25 mouse cellular contexts compared by ENCODE assay signal in genomic region chr6:83043993-83044392, GRCm38 (mm10). TPM values are rescaled to one million over a fixed set of nuclear protein-coding genes. Genes with fewer than 3 reads are reported as not detected.
DNase-seq lines count a peak whose midpoint lies in the region; ATAC-seq and TF ChIP-seq lines count a peak whose summit lies in the region.
"Had no signal": no experiment of that assay in that cellular context is flagged by ENCODE, and none has a peak within 500 bp of the region (broad histone marks: within the 10 kb centered on the region; RNA-seq: fewer than 3 reads in every experiment).

No protein-coding gene starts in this region.

- no peaks in the 10 kb centered on the region for H3K36me3 ChIP-seq in heart, embryonic 10.5 days
- H3K36me3 ChIP-seq in heart, embryonic 11.5 days (ENCODE audit: control insufficient read depth, insufficient read depth, low read length): no peaks in the 10 kb centered on the region
- H3K36me3 ChIP-seq in hindbrain, embryonic 10.5 days: no peaks in the 10 kb centered on the region
- no peaks in the 10 kb centered on the region for H3K36me3 ChIP-seq in hindbrain, postnatal 0 days (ENCODE audit: insufficient read depth, low read length)
- no peaks in the 10 kb centered on the region for H3K36me3 ChIP-seq in macrophage (ENCODE audit: inconsistent target)
- H3K36me3 ChIP-seq: embryonic facial prominence, embryonic 10.5 days; embryonic facial prominence, embryonic 15.5 days; forebrain, embryonic 12.5 days; midbrain, embryonic 10.5 days; neural tube, embryonic 12.5 days had no signal

- peak overlapping the region; percentile 37 for H3K27ac ChIP-seq in heart, embryonic 10.5 days
- H3K27ac ChIP-seq in heart, embryonic 11.5 days (ENCODE audit: low read depth, low read length): no peak overlapping the region
- 0 out of 2 replicates have a peak overlapping the region, but pooled peaks have one; percentile 40 for H3K27ac ChIP-seq in hindbrain, embryonic 10.5 days
- H3K27ac ChIP-seq in hindbrain, postnatal 0 days: no peak overlapping the region
- H3K27ac ChIP-seq in bone marrow macrophage, adult 2 months (ENCODE audit: insufficient read depth, low read depth, low read length): peak overlapping the region; percentile 98
- H3K27ac ChIP-seq in macrophage: peak overlapping the region; percentile 96
- H3K27ac ChIP-seq: embryonic facial prominence, embryonic 10.5 days; embryonic facial prominence, embryonic 15.5 days; forebrain, embryonic 12.5 days; hindbrain, embryonic 14.5 days; limb, embryonic 12.5 days; midbrain, embryonic 10.5 days; neural tube, embryonic 12.5 days had no signal

- TF ChIP-seq POLR2A in bone marrow macrophage, adult 2 months (IDR thresholded peaks at IDR 0.05; ENCODE audit: borderline replicate concordance, low read depth, low read length): no peak

- H3K27me3 ChIP-seq in heart, embryonic 10.5 days (ENCODE audit: insufficient read depth, poor library complexity, severe bottlenecking): peaks cover 30% of the 10 kb centered on the region
- H3K27me3 ChIP-seq in heart, embryonic 11.5 days (ENCODE audit: control insufficient read depth, insufficient read depth, low read length): peaks cover 15% of the 10 kb centered on the region
- no peaks in the 10 kb centered on the region for H3K27me3 ChIP-seq in hindbrain, embryonic 10.5 days (ENCODE audit: insufficient read depth, poor library complexity, severe bottlenecking)
- H3K27me3 ChIP-seq in hindbrain, postnatal 0 days (ENCODE audit: insufficient read depth, low read length): no peaks in the 10 kb centered on the region
- H3K27me3 ChIP-seq: embryonic facial prominence, embryonic 15.5 days; forebrain, embryonic 12.5 days; limb, embryonic 12.5 days; neural tube, embryonic 12.5 days had no signal

- no peak for TF ChIP-seq CTCF in hindbrain, postnatal 0 days (IDR thresholded peaks at IDR 0.05; ENCODE audit: low read depth)
- no peak for TF ChIP-seq CTCF in bone marrow macrophage, adult 2 months (IDR thresholded peaks at IDR 0.05; ENCODE audit: low read depth, low read length)

- peaks cover 22% of the 10 kb centered on the region for H3K4me1 ChIP-seq in heart, embryonic 10.5 days
- peaks cover 11% of the 10 kb centered on the region for H3K4me1 ChIP-seq in heart, embryonic 11.5 days (ENCODE audit: control insufficient read depth, insufficient read depth, low read length)
- H3K4me1 ChIP-seq in hindbrain, embryonic 10.5 days (replicated peaks): peaks cover 18% of the 10 kb centered on the region
- H3K4me1 ChIP-seq in hindbrain, postnatal 0 days (ENCODE audit: insufficient read depth, low read length): no peaks in the 10 kb centered on the region
- H3K4me1 ChIP-seq in bone marrow macrophage, adult 2 months (ENCODE audit: control insufficient read depth, insufficient read depth, low read length): peaks cover 62% of the 10 kb centered on the region
- H3K4me1 ChIP-seq: embryonic facial prominence, embryonic 15.5 days; forebrain, embryonic 12.5 days; limb, embryonic 12.5 days; neural tube, embryonic 12.5 days had no signal

- 77% methylated on average over 5 of the region's 5 CpGs for WGBS in heart, embryonic 10.5 days
- 76% methylated on average over 5 of the region's 5 CpGs for WGBS in heart, embryonic 11.5 days (ENCODE audit: insufficient replicate concordance)
- WGBS in hindbrain, embryonic 10.5 days: 90% methylated on average over 5 of the region's 5 CpGs
- 86% methylated on average over 5 of the region's 5 CpGs for WGBS in hindbrain, postnatal 0 days
- WGBS in macrophage (ENCODE audit: missing documents): 92% methylated on average over 5 of the region's 5 CpGs

- no peaks in the 10 kb centered on the region for H3K9me3 ChIP-seq in heart, embryonic 10.5 days
- H3K9me3 ChIP-seq in heart, embryonic 11.5 days (replicated peaks; ENCODE audit: control insufficient read depth, low read length): no peaks in the 10 kb centered on the region
- no peaks in the 10 kb centered on the region for H3K9me3 ChIP-seq in hindbrain, embryonic 10.5 days
- no peaks in the 10 kb centered on the region for H3K9me3 ChIP-seq in hindbrain, postnatal 0 days (ENCODE audit: low read length)
- H3K9me3 ChIP-seq: embryonic facial prominence, embryonic 10.5 days; embryonic facial prominence, embryonic 15.5 days; forebrain, embryonic 12.5 days; limb, embryonic 12.5 days; midbrain, embryonic 10.5 days; neural tube, embryonic 12.5 days had no signal

- no peak overlapping the region for H3K4me3 ChIP-seq in heart, embryonic 10.5 days
- H3K4me3 ChIP-seq in heart, embryonic 11.5 days (ENCODE audit: low read depth, low read length): no peak overlapping the region
- no peak overlapping the region for H3K4me3 ChIP-seq in hindbrain, embryonic 10.5 days
- no peak overlapping the region for H3K4me3 ChIP-seq in hindbrain, postnatal 0 days (ENCODE audit: low read length)
- H3K4me3 ChIP-seq in bone marrow macrophage, adult 2 months (ENCODE audit: insufficient read depth, low read length): no peak overlapping the region
- H3K4me3 ChIP-seq in macrophage (ENCODE audit: inconsistent target): no peak overlapping the region
- H3K4me3 ChIP-seq: embryonic facial prominence, embryonic 10.5 days; embryonic facial prominence, embryonic 15.5 days; forebrain, embryonic 12.5 days; limb, embryonic 12.5 days; midbrain, embryonic 10.5 days; myocyte; neural tube, embryonic 12.5 days had no signal

- ATAC-seq in heart, embryonic 11.5 days (replicated peaks; ENCODE audit: insufficient number of reproducible peaks, low FRiP score, low TSS enrichment): no peak
- ATAC-seq in hindbrain, postnatal 0 days: no peak
- ATAC-seq: forebrain, postnatal 0 days; inflammation-experienced regulatory T-cells, adult 6 months had no signal

- no peak overlapping the region for H3K4me2 ChIP-seq in heart, embryonic 11.5 days
- no peak overlapping the region for H3K4me2 ChIP-seq in hindbrain, postnatal 0 days (ENCODE audit: low read depth, low read length)
- H3K4me2 ChIP-seq: embryonic facial prominence, embryonic 15.5 days; forebrain, embryonic 12.5 days; hindbrain, embryonic 14.5 days; limb, embryonic 12.5 days; liver, embryonic 11.5 days; neural tube, embryonic 12.5 days had no signal

- no peak overlapping the region for H3K9ac ChIP-seq in heart, embryonic 11.5 days (ENCODE audit: low read depth, low read length)
- no peak overlapping the region for H3K9ac ChIP-seq in hindbrain, postnatal 0 days (replicated peaks; ENCODE audit: low read length)
- H3K9ac ChIP-seq: embryonic facial prominence, embryonic 15.5 days; forebrain, embryonic 12.5 days; forebrain, postnatal 0 days; hindbrain, embryonic 14.5 days; limb, embryonic 12.5 days; neural tube, embryonic 12.5 days had no signal

- DNase-seq in heart, embryonic 10.5 days (ENCODE audit: low spot score): no peak
- no peak for DNase-seq in hindbrain, embryonic 10.5 days (ENCODE audit: low spot score)
- no peak for DNase-seq in hindbrain, postnatal 0 days (ENCODE audit: low spot score)
- no peak for DNase-seq in cerebellum, adult 18-20 months
- DNase-seq: adrenal gland, postnatal 14 days; cerebellum, adult 2 months; cerebellum, postnatal 14 days; forebrain, postnatal 0 days; gastrocnemius, postnatal 14 days; kidney, adult 11 months; lung, postnatal 14 days; right cerebral cortex, postnatal 4 days had no signal

- H3K79me2 ChIP-seq in macrophage (ENCODE audit: inconsistent target): peaks cover 16% of the 10 kb centered on the region; the same call in 1 of the 2 replicates

RNA-seq across cellular contexts. Expression of gene Loxl3, which starts 10.0 kb away (rescaled TPM):
- polyA plus RNA-seq in heart, embryonic 10.5 days (2016; fragmentation: Nextera tagmentation; extraction: Ambion mirVana): 7.6 and 9.8 TPM in 2 replicates
- polyA plus RNA-seq in heart, embryonic 11.5 days (2014; fragmentation: Nextera tagmentation; extraction: Ambion mirVana): 4.5 and 5.7 TPM in 2 replicates
- 10.5 and 10.7 TPM in 2 replicates for polyA plus RNA-seq in hindbrain, embryonic 10.5 days (2016; fragmentation: Nextera tagmentation; extraction: Ambion mirVana)
- total RNA-seq in hindbrain, postnatal 0 days (2014; rRNA removed): 4.6 and 6.1 TPM in 2 replicates
- 5.4 and 5.6 TPM in 2 replicates for polyA plus RNA-seq in hindbrain, postnatal 0 days (2015; fragmentation: Nextera tagmentation; extraction: Ambion mirVana)
- 18.8 and 21.2 TPM in 2 replicates for polyA plus RNA-seq in bone marrow macrophage, adult 2 months (2012; ENCODE audit: insufficient read depth, insufficient read length, missing spikeins)
- total RNA-seq in macrophage (2018; cell fraction: chromatin; rRNA removed): 100 to 1,000 TPM in 5 of 26 experiments, 10 to 100 TPM in 18, 1 to 10 TPM in 3; 5.5 to 136 (median 38.4) TPM
- 10 to 100 TPM in 9 of 26 experiments, 1 to 10 TPM in 17; 1.6 to 18.5 (median 5.9) TPM for total RNA-seq in macrophage (2018; cell fraction: cytosol; rRNA removed)
- 10 to 100 TPM in 22 of 26 experiments, 1 to 10 TPM in 4; 4.2 to 87.4 (median 28.4) TPM for total RNA-seq in macrophage (2018; cell fraction: nucleus; rRNA removed)
- polyA plus RNA-seq in macrophage (2018): 6.0 to 8.2 TPM (median 7.6 TPM) in 3 replicates
- polyA plus RNA-seq: inflammation-experienced regulatory T-cells, adult 6 months had no signal

RNA-seq across cellular contexts. Expression of gene Aup1, which starts 10.3 kb away (rescaled TPM):
- polyA plus RNA-seq in heart, embryonic 10.5 days (2016; fragmentation: Nextera tagmentation; extraction: Ambion mirVana): 154 and 170 TPM in 2 replicates
- 99.8 and 109 TPM in 2 replicates for polyA plus RNA-seq in heart, embryonic 11.5 days (2014; fragmentation: Nextera tagmentation; extraction: Ambion mirVana)
- 169 and 179 TPM in 2 replicates for polyA plus RNA-seq in hindbrain, embryonic 10.5 days (2016; fragmentation: Nextera tagmentation; extraction: Ambion mirVana)
- total RNA-seq in hindbrain, postnatal 0 days (2014; rRNA removed): 185 and 219 TPM in 2 replicates
- polyA plus RNA-seq in hindbrain, postnatal 0 days (2015; fragmentation: Nextera tagmentation; extraction: Ambion mirVana): 136 and 148 TPM in 2 replicates
- 354 and 391 TPM in 2 replicates for polyA plus RNA-seq in bone marrow macrophage, adult 2 months (2012; ENCODE audit: insufficient read depth, insufficient read length, missing spikeins)
- total RNA-seq in macrophage (2018; cell fraction: chromatin; rRNA removed): 100 to 1,000 TPM; 162 to 586 (median 393) TPM
- total RNA-seq in macrophage (2018; cell fraction: cytosol; rRNA removed): 100 to 1,000 TPM; 226 to 433 (median 334) TPM
- 100 to 1,000 TPM; 176 to 503 (median 306) TPM for total RNA-seq in macrophage (2018; cell fraction: nucleus; rRNA removed)
- 192 to 272 TPM (median 246 TPM) in 3 replicates for polyA plus RNA-seq in macrophage (2018)

RNA-seq across cellular contexts. Expression of gene Dok1, which starts 10.7 kb away (rescaled TPM):
- polyA plus RNA-seq in heart, embryonic 10.5 days (2016; fragmentation: Nextera tagmentation; extraction: Ambion mirVana): 11.3 and 14.8 TPM in 2 replicates
- 6.3 and 6.8 TPM in 2 replicates for polyA plus RNA-seq in heart, embryonic 11.5 days (2014; fragmentation: Nextera tagmentation; extraction: Ambion mirVana)
- 7.7 and 8.6 TPM in 2 replicates for polyA plus RNA-seq in hindbrain, embryonic 10.5 days (2016; fragmentation: Nextera tagmentation; extraction: Ambion mirVana)
- 4.3 and 15.4 TPM in 2 replicates for total RNA-seq in hindbrain, postnatal 0 days (2014; rRNA removed)
- 1.8 and 2.5 TPM in 2 replicates for polyA plus RNA-seq in hindbrain, postnatal 0 days (2015; fragmentation: Nextera tagmentation; extraction: Ambion mirVana)
- polyA plus RNA-seq in bone marrow macrophage, adult 2 months (2012; ENCODE audit: insufficient read depth, insufficient read length, missing spikeins): 69.9 and 72.0 TPM in 2 replicates
- total RNA-seq in macrophage (2018; cell fraction: chromatin; rRNA removed): 10 to 100 TPM in 22 of 26 experiments, 1 to 10 TPM in 4; 3.0 to 75.5 (median 33.8) TPM
- total RNA-seq in macrophage (2018; cell fraction: cytosol; rRNA removed): 100 to 1,000 TPM in 5 of 26 experiments, 10 to 100 TPM in 21; 39.1 to 112 (median 71.5) TPM
- total RNA-seq in macrophage (2018; cell fraction: nucleus; rRNA removed): 100 to 1,000 TPM in 3 of 26 experiments, 10 to 100 TPM in 23; 15.4 to 138 (median 60.7) TPM
- polyA plus RNA-seq in macrophage (2018): 30.0 to 70.8 TPM (median 64.9 TPM) in 3 replicates

RNA-seq across cellular contexts. Expression of gene Htra2, which starts 11.1 kb away (rescaled TPM):
- polyA plus RNA-seq in heart, embryonic 10.5 days (2016; fragmentation: Nextera tagmentation; extraction: Ambion mirVana): 100 and 106 TPM in 2 replicates
- polyA plus RNA-seq in heart, embryonic 11.5 days (2014; fragmentation: Nextera tagmentation; extraction: Ambion mirVana): 41.8 and 43.3 TPM in 2 replicates
- polyA plus RNA-seq in hindbrain, embryonic 10.5 days (2016; fragmentation: Nextera tagmentation; extraction: Ambion mirVana): 70.9 and 82.5 TPM in 2 replicates
- total RNA-seq in hindbrain, postnatal 0 days (2014; rRNA removed): 48.4 and 54.2 TPM in 2 replicates
- polyA plus RNA-seq in hindbrain, postnatal 0 days (2015; fragmentation: Nextera tagmentation; extraction: Ambion mirVana): 82.9 and 88.2 TPM in 2 replicates
- 90.8 and 108 TPM in 2 replicates for polyA plus RNA-seq in bone marrow macrophage, adult 2 months (2012; ENCODE audit: insufficient read depth, insufficient read length, missing spikeins)
- total RNA-seq in macrophage (2018; cell fraction: chromatin; rRNA removed): 100 to 1,000 TPM in 18 of 26 experiments, 10 to 100 TPM in 8; 53.1 to 213 (median 134) TPM
- total RNA-seq in macrophage (2018; cell fraction: cytosol; rRNA removed): 10 to 100 TPM; 34.2 to 68.0 (median 50.8) TPM
- 100 to 1,000 TPM in 16 of 26 experiments, 10 to 100 TPM in 10; 48.6 to 222 (median 110) TPM for total RNA-seq in macrophage (2018; cell fraction: nucleus; rRNA removed)
- 33.7 to 84.6 TPM (median 58.6 TPM) in 3 replicates for polyA plus RNA-seq in macrophage (2018)

RNA-seq across cellular contexts. Expression of gene Dqx1, which starts 13.7 kb away (rescaled TPM):
- 0.59 and 1.5 TPM in 2 replicates for polyA plus RNA-seq in heart, embryonic 10.5 days (2016; fragmentation: Nextera tagmentation; extraction: Ambion mirVana)
- 0.24 and 0.30 TPM in 2 replicates for polyA plus RNA-seq in heart, embryonic 11.5 days (2014; fragmentation: Nextera tagmentation; extraction: Ambion mirVana)
- polyA plus RNA-seq in hindbrain, embryonic 10.5 days (2016; fragmentation: Nextera tagmentation; extraction: Ambion mirVana): 2.2 and 3.5 TPM in 2 replicates
- total RNA-seq in hindbrain, postnatal 0 days (2014; rRNA removed): 0.50 TPM in 1 of 2 replicates, not detected in the other
- polyA plus RNA-seq in hindbrain, postnatal 0 days (2015; fragmentation: Nextera tagmentation; extraction: Ambion mirVana): 0.36 and 0.42 TPM in 2 replicates
- polyA plus RNA-seq in bone marrow macrophage, adult 2 months (2012; ENCODE audit: insufficient read depth, insufficient read length, missing spikeins): 0.83 and 1.6 TPM in 2 replicates
- 10 to 100 TPM in 20 of 26 experiments, 1 to 10 TPM in 6; 5.4 to 16.1 (median 12.2) TPM for total RNA-seq in macrophage (2018; cell fraction: chromatin; rRNA removed)
- total RNA-seq in macrophage (2018; cell fraction: cytosol; rRNA removed): under 1 TPM; 0.04 to 0.55 (median 0.16) TPM
- total RNA-seq in macrophage (2018; cell fraction: nucleus; rRNA removed): 10 to 100 TPM in 1 of 26 experiments, 1 to 10 TPM in 25; 1.8 to 11.4 (median 6.1) TPM
- polyA plus RNA-seq in macrophage (2018): 0.23 to 0.54 TPM (median 0.51 TPM) in 3 replicates

Comparison
In these comparisons a context has a peak if more than half of its experiments do, and no peak if none do; other contexts are left out.
1. H3K27ac ChIP-seq: peak in heart, embryonic 10.5 days (single experiment), hindbrain, embryonic 10.5 days (single experiment), bone marrow macrophage, adult 2 months (single experiment) and macrophage (single experiment); none in heart, embryonic 11.5 days (single experiment) and hindbrain, postnatal 0 days (single experiment).